Mouse (Mus musculus) erythroblast, embryonic 14.5 days (primary cell): Measurements from ENCODE around the gene Hspb8. TPM values are rescaled to one million over a fixed set of nuclear protein-coding genes. Genes with fewer than 3 reads are reported as not detected.

Source experiments
- H3K27me3 ChIP-seq: 2 replicates; pipeline ENCODE4 v1.6.1; 2012; ENCODE audit warnings: inconsistent platforms; ENCODE audit not compliant: control insufficient read depth
- H3K36me3 ChIP-seq: 2 replicates; pipeline ENCODE4 v1.6.1; 2012; ENCODE audit warnings: mild to moderate bottlenecking, inconsistent platforms; ENCODE audit not compliant: control insufficient read depth
- H3K4me1 ChIP-seq: 2 replicates; pipeline ENCODE4 v1.6.1; 2012; ENCODE audit warnings: inconsistent platforms; ENCODE audit not compliant: control insufficient read depth
- H3K4me3 ChIP-seq: replicated peaks from 2 replicates; pipeline ENCODE3; 2012; ENCODE audit warnings: moderate library complexity, mild to moderate bottlenecking, inconsistent platforms
- H3K9me3 ChIP-seq: 2 replicates; pipeline ENCODE4 v1.6.1; 2012; ENCODE audit warnings: low read length, inconsistent platforms, mixed read lengths; ENCODE audit not compliant: control insufficient read depth
- GATA1 ChIP-seq: IDR thresholded peaks from 2 replicates; pipeline ENCODE4 v1.6.1; 2012; ENCODE audit warnings: low read length, inconsistent platforms, mixed read lengths
- TAL1 ChIP-seq: IDR thresholded peaks from 3 replicates; pipeline ENCODE4 v1.6.1; 2012; ENCODE audit warnings: low read length, inconsistent platforms, mixed read lengths
- polyA plus RNA-seq: library from polyadenylated mRNA; stranded (reverse); fragments of >175 nt; gene quantifications from 2 replicates; pipeline ENCODE4 v1.2.3, GENCODE M21; 2012

The Hspb8 gene
- polyA plus RNA-seq, 1 experiment, result not detected

GRCm38 (mm10) chr5:116448409-116449191 is 25.9 kb upstream of the Hspb8 start:
- peaks cover 7% of the 10 kb centered on the region for H3K27me3 ChIP-seq

GRCm38 (mm10) chr5:116447821-116448350 is 25.2 kb upstream of the Hspb8 start:
- Histone ChIP-seq H3K36me3 (no peaks in the 10 kb centered on the region), H3K9me3 (no peaks in the 10 kb centered on the region), H3K4me1 (no peaks in the 10 kb centered on the region), H3K27me3 (peaks cover 3% of the 10 kb centered on the region; the same call in 1 of the 2 replicates), H3K4me3 (no peak overlapping the region)
- TF ChIP-seq TAL1 (no peak), GATA1 (no peak)

More at GRCm38 (mm10) chr5:116448409-116449191, 25.9 kb upstream of the Hspb8 start:
- no peak overlapping the region for H3K4me3 ChIP-seq
- no peaks in the 10 kb centered on the region for H3K4me1 ChIP-seq
- no peak for TF ChIP-seq TAL1
- no peak for TF ChIP-seq GATA1
- H3K9me3 ChIP-seq, result no peaks in the 10 kb centered on the region
- H3K36me3 ChIP-seq, result no peaks in the 10 kb centered on the region

- no peaks in the 10 kb centered on the region for H3K36me3 ChIP-seq
- H3K27me3 ChIP-seq, result peaks cover 3% of the 10 kb centered on the region; the same call in 1 of the 2 replicates
- TF ChIP-seq TAL1, result no peak
- TF ChIP-seq GATA1, result no peak
- no peaks in the 10 kb centered on the region for H3K9me3 ChIP-seq
- H3K4me3 ChIP-seq, result no peak overlapping the region
- H3K4me1 ChIP-seq, result no peaks in the 10 kb centered on the region
These were observed 23.9 kb upstream of the Hspb8 start for GRCm38 (mm10) chr5:116446552-116446951.

- Histone ChIP-seq H3K4me1 (no peaks in the 10 kb centered on the region), H3K4me3 (no peak overlapping the region), H3K36me3 (no peaks in the 10 kb centered on the region), H3K9me3 (no peaks in the 10 kb centered on the region), H3K27me3 (peaks cover 3% of the 10 kb centered on the region; the same call in 1 of the 2 replicates)
- TF ChIP-seq GATA1 (no peak), TAL1 (no peak)
These were observed 23.1 kb upstream of the Hspb8 start for GRCm38 (mm10) chr5:116445634-116446367.

GRCm38 (mm10) chr5:116444517-116444916 is 21.9 kb upstream of the Hspb8 start:
- TF ChIP-seq GATA1 (no peak), TAL1 (no peak)
- H3K36me3 ChIP-seq, result no peaks in the 10 kb centered on the region
- H3K9me3 ChIP-seq, result no peaks in the 10 kb centered on the region
- H3K27me3 ChIP-seq, result peaks cover 2% of the 10 kb centered on the region; the same call in 1 of the 2 replicates
- no peaks in the 10 kb centered on the region for H3K4me1 ChIP-seq
- no peak overlapping the region for H3K4me3 ChIP-seq

- Histone ChIP-seq H3K4me3 (no peak overlapping the region), H3K36me3 (no peaks in the 10 kb centered on the region), H3K4me1 (no peaks in the 10 kb centered on the region), H3K27me3 (no peaks in the 10 kb centered on the region; the same call in 1 of the 2 replicates), H3K9me3 (no peaks in the 10 kb centered on the region)
- no peak for TF ChIP-seq TAL1
- no peak for TF ChIP-seq GATA1
These were observed 20.8 kb upstream of the Hspb8 start for GRCm38 (mm10) chr5:116443459-116443940.

GRCm38 (mm10) chr5:116442697-116443458 is 20.2 kb upstream of the Hspb8 start:
- Histone ChIP-seq H3K36me3 (no peaks in the 10 kb centered on the region), H3K9me3 (no peaks in the 10 kb centered on the region), H3K4me3 (no peak overlapping the region), H3K4me1 (no peaks in the 10 kb centered on the region), H3K27me3 (no peaks in the 10 kb centered on the region; the same call in 1 of the 2 replicates)
- no peak for TF ChIP-seq GATA1

- no peak for TF ChIP-seq TAL1
- Histone ChIP-seq H3K36me3 (no peaks in the 10 kb centered on the region), H3K9me3 (no peaks in the 10 kb centered on the region), H3K4me3 (no peak overlapping the region), H3K27me3 (no peaks in the 10 kb centered on the region), H3K4me1 (no peaks in the 10 kb centered on the region)
These were observed 17.6 kb upstream of the Hspb8 start for GRCm38 (mm10) chr5:116440251-116440650.

- Histone ChIP-seq H3K27me3 (no peaks in the 10 kb centered on the region), H3K9me3 (no peaks in the 10 kb centered on the region), H3K36me3 (no peaks in the 10 kb centered on the region), H3K4me1 (no peaks in the 10 kb centered on the region), H3K4me3 (no peak overlapping the region)
- TF ChIP-seq TAL1 (no peak), GATA1 (no peak)
These were observed 15.7 kb upstream of the Hspb8 start for GRCm38 (mm10) chr5:116438328-116438727.
